Mouse (Mus musculus) thymus, postnatal 0 days (tissue): ENCODE results near the gene Cyp2g1. TPM values are rescaled to one million over a fixed set of nuclear protein-coding genes. Genes with fewer than 3 reads are reported as not detected.
"Not testable (repeated sequence)": the region's sequence is repeated elsewhere in the genome, so short reads cannot be mapped to it uniquely, and the experiment has no call there.

Experiments used
- DNase-seq: peaks from one replicate; pipeline ENCODE4 v3.0.0-alpha.2; 2015; ENCODE audit warnings: low spot score
- polyA plus RNA-seq: library from polyadenylated mRNA; unstranded; fragments of >200 nt; fragmentation: Nextera tagmentation; extraction: Ambion mirVana; gene quantifications from 2 replicates; pipeline ENCODE4 v1.2.1, GENCODE M21; 2015

Gene Cyp2g1
- 0.18 and 0.36 TPM in 2 replicates for polyA plus RNA-seq

DNA sequence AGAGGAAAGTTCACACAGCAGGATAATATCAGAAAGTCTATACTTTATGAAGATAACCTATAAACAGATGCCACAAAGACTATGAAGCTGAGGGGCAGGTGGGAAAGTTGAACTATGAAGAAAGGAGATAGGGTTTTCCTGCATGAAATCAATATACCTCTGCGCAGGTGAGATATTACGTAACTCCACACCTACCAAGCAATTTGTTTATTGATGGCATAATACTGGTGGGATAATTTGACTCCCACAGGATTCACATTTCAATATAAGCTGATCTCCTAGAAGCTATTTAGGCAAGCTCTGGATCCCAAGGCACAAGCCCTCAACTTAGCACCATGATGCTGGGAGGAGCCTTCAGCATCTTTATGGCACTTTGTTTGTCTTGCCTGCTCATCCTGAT, at the start of gene Cyp2g1:
Gene Cyp2g1 (plus strand): TSS at position 301 of the 400 bp plus-strand sequence.
- no peak for DNase-seq

DNA sequence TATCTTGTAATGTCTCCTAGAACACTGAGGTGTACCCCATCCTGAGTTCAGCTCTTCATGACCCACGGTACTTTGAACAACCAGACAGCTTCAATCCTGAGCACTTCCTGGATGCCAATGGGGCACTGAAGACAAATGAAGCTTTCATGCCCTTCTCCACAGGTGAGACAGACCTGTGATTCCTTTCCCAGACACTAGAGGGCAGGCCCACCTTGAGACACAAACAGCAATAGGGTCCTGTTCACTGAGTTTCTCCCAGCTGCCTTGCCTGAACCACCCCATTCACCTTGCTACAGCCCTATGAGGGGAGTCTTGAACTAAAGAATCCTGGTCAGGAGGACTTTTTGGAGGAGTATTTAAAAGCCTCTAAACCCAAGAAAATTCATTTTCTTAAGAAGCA, 41.6 kb upstream of the Cyp2g1 start:
- no peak for DNase-seq

DNA sequence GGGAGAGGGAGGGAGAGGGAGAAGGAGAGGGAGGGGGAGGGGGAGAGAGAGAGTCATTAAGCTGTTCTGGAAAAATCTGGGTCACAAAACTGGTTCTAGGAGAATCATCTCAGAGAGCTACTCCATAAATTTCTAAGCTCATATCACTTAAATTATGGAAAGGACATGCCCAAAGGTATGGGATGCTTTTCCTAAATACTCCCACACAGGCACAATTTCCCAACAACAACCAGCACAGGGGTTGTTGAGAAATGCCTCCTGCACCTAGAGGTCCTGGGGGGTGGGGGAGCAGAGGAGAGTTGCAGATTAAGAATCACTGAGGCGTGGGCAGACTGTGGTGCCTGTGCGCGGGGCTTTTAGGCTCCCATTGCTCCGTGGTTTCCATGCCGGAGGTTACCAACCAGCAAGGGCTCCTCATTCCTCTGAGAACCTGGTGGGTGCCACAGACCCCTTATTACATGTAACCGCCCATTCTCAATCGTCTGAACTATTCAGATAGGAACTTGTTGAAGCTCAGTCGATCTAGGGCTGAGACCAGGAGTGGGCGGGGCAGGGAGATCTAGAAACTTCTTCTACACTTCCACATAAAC, 38.7 kb upstream of the Cyp2g1 start:
- DNase-seq: no peak

DNA sequence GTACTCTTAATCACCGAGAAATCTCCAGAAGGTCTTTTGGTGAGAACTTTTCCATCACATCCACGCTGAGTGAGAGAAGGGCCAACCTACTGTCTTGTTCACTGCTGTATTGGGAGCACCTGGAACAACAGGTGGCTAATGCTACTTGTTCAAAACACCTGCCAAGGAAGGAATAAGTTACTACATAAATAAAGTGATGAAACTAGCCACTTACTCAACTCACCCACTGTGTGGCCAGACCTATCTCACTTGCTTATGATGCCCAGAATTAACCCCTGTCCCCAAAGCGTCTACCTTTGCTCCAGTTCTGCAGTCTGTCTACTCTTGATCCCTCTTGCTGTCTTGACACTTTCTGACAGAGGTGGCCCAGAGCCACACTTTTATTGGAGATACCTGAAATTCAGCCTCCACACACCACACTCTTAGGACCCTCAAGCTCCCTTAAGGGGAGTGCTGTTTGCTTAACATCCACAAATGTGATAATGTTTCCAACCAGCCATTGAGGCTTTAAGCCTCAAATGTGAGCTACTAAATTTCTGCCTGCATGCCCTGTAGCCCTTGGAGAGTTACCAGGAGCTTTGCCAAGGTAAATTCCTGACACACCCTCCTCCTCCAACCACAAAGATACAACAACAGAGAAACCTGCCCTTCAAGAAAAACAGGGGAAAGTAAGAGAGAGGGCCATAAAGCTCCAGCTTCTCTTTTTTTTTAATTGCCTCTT, 35.7 kb upstream of the Cyp2g1 start:
- no peak for DNase-seq

DNA sequence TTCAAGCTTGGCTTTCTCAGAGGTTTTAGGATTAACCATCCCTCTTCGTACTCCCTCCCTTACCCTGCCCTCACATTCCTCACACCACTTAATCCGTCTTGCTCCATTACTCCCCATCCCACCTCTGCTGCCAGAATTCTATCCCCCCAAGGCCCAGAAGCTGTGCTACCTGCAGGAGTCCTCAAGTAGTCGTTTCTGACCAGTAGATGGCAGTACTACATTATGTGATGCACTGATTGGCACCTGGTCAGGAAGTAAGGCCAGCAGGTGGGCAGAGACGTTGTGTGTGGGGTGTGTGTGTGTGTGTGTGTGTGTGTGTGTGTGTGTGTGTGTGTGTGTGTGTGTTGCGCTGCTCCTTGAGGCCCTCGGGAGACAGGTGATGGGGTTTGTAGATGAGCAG, 32.8 kb upstream of the Cyp2g1 start:
- peak; percentile 9 for DNase-seq

DNA sequence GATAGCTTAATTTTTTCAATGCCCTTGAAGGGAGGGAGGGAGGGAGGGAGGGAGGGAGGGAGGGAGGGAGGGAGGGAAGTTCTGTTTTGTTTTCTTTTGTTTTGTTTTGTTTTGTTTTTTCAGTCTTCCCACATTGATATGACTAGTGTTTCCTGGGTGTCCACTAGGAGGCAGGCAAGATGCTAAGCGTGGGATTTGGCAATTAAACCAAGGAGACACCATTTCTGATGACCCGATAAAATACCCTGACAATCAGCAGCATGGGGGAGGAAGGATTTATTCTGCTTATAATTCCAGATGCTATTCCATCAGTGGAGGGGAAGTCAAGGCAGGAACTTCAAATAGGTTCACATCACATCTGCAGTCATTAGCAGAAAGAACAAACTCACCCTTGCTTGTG, 30.9 kb upstream of the Cyp2g1 start:
- DNase-seq: no peak

DNA sequence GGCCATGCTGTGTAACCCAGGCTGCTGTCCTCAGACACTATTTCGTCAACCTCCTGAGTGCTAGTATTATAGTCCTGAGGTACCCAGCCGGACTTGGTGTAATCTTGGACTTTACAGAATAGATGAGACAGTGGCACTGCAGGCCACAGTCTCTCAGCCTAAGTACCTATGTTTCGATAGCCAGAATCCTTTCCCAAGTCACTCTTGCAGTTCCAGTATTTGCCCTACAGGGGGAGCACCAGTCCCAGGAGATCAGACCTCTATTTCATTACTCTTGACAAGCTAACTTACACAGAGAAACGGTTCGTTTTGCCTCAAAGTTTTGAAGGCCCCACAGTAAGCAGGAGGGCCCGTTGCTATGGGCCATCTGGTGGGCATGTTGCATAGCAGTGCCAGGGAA, 30.2 kb upstream of the Cyp2g1 start:
- DNase-seq: no peak

DNA sequence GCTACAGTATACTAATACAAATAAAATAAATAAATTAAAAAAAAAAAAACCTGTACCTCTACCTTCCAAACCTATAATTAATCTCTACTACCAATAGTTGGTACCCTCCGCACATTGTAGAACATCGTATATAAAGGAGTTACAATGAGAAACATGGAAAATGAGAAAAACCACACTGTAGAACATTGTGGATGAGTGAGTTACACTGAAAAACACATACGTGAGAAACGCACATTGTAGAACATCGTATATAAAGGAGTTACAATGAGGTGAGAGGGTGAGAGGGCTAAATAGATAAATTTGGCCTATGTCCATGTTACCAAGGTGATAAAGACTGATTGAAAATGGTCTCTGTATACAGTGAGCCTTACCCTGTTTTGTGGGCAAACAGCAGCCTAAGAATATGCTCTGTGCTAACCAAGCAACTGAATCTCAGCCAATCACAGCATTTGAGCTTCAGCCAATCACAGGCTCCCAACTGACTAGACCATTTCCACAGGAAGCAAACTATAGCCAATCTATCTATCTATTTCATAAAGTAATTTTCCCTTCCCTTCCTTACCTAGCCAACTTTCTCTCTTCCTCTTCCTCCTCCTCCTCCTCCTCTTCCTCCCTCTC, 28.8 kb upstream of the Cyp2g1 start:
- DNase-seq: no peak

DNA sequence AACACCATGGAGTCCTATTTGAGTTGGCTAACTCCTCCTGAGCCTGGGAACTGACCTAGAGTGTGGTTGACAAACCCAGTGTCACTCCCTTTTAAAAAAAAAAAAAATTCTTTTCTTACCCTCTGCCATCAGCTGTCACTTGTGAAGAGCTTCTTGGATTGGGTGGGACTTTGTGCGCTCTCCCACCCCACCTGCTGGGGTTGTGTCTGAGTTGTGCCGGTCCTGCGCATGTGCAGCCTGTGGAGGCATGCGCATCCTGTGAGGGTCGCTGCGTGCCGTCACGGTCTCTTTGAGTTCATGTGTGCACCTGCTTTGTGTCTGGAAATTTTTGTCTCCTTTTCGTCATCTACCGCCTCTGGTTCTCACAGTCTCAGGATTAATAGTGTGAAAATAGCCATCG, 28.2 kb upstream of the Cyp2g1 start:
- DNase-seq: no peak

DNA sequence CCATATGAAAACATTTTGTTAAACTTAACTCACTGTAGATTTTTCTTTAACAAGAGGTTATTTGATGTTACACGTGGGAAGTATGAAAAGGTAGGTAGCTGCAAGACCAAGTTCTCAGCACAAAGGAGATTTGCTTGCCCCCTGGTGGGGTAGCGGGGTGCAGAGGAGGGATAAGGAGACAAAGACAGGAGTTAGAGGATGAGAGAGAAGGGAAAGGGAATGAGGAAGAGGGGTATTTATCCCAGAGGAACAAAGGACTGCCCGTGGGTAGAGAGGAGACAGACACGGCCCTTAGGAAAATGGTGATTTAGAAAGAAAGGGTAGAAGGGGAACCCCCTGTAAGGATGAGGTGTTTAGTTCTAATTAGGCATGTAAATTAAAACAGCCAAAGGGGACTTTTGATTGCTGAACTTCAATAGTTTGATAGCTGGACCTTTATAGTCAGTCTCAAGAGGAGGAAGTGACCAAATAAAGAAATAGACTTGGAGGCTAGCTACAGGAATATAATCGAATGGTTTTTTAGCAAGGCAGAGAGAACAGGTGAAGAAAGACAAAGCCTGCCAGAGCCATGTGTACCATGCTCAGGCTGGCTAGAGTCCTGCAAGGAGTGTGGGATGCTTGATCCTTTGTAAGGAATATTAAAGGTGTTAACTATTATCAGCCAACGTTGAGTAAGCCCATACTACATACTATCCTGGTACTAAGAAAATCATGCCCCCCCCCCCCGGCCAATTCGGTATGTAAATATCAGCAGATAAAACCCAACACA, 27.5 kb upstream of the Cyp2g1 start:
- no peak for DNase-seq

DNA sequence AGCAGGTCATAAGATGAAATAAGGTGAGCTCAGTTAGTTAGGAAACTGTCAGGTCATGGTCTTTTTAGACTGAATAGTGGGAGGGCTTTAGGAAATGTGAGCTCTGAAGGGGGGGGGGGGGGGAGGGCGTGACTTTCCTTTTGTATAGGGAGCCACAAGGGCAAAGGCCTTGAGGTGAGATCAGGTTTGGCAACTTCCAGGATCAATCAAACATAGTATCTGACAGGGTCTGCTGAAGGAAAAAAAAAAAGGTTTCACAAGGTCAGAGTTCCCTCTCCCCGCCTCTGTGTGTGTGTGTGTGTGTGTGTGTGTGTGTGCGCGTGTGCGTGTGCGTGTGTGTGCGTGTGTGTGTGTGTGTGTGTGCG, 26.9 kb upstream of the Cyp2g1 start:
- DNase-seq: no peak

DNA sequence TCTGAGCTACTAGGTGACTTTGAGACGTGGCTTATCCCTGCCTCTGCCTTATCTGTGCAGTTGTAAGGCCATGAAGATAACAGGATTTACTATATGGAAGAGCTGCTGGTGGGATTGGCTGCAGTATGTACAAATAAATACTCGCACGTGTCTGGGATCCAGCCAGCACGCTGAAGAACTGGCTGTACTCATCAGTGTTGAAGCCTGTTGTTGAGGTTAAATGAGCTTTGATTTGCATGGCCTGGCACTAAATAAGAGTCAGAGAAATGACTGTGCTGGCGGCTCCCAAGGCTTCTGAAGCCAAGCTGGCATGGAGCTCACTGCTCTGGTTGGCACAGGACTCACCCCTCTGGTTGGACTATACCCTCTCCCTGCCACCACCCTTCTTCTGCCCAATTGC, 25.5 kb upstream of the Cyp2g1 start:
- DNase-seq: no peak

DNA sequence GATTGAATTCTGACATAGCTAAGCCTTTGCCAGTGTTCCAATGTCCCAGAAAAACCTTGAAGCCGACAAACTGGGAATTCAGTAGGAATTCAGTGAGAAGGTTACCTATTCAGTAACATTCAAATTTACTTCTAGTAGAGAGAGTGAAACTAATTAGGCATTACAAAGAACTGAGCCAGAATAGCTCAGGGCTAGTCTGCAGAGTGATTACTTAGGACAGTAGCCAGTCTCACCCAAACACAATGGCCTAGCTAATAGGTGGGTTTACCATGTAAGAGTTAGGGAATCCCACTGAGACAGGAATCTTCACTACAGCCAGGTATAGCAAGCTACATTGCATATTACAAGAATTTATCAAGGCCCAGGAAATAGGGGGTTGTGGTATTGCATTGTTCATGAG, 22.7 kb upstream of the Cyp2g1 start:
- not testable (repeated sequence) for DNase-seq

DNA sequence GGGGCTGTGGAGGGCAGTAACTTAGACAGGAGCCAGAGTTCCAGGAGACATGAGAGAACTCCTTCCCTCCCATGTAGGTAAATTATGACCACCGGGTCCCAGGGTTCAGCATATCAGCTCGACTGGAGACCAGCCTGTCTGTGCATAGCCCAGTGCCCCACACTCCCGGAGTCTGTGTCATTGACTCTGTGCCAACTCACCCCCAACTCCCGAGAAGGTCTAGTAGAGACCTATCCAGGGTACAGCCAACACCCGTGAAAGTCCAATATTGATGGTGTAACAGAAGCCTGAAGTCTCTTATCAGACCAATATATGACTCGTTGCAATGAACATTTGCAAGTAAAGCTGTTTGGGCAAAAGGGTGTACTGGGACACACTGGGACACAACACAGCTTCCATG, 18.7 kb upstream of the Cyp2g1 start:
- no peak for DNase-seq

DNA sequence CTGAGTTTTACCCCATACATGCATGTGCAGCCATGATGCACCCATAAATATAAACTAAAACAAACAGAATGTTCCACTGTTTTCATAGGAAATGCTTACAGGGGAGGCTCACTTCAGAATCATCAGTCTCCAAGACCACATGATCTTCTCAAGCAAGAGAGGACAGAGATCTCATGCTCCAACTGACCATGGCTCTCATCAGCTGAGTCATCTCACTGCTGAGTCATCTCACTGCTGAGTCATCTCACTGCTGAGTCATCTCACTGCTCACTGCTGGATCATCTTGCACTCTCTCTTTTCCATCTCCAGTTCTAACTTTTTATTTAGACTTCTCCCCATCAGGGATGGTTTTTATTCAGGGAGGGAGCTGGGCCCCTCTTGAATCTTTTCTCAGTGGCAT, 8.6 kb upstream of the Cyp2g1 start:
- no peak for DNase-seq

DNA sequence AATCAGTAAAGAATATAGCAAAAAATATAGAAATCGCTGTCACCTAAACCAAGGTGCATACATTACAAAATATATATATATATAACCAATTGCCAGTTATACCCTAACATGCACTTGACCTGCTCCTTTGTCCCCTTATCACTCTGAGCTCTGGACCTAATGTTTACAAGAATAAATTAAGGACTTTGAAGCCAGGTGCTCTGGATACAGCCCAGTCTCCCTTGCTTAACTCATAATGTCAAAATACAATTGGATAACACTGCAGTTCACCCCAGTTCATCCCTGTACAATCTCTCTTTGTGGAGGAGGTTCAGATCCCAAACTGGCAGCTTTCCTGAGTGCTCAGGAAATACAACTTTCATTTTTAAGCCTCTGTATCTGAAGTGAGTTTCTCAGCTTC, 7.7 kb upstream of the Cyp2g1 start:
- no peak for DNase-seq

DNA sequence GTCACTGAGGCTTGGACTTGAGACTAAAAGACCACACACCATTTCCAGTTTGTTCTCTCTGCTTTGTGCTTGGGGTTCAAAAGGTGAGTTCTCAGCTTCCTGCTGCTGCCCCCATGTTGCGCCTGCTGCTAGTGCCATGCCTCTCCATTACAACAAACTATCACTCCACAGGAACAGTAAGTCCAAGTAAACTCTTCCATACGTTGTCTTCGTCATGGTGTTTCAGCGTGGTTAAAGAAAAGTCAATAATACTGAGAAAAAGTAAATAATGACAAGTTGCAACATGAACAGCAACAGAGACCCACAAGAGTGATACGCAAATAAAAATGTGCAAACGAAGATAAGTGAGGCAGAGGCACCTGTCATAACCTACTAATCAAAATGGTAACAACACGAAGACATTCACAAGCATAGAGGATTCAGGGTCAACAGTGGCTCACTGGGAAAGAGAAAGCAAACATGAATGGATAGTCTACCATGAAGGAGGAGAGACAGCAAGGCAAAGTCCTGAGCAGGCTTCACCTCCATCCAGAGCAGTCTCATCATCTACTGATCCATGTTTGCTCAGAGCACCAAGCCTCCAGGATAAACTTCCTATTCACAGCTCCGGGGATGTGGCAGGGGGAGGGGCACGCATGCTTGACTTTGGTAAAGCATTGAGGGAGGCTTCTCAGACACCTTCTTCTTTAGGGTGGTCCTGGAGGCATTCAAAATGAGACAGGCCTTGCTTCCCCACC, 23.0 kb downstream of the Cyp2g1 start:
- DNase-seq: not testable (repeated sequence)

DNA sequence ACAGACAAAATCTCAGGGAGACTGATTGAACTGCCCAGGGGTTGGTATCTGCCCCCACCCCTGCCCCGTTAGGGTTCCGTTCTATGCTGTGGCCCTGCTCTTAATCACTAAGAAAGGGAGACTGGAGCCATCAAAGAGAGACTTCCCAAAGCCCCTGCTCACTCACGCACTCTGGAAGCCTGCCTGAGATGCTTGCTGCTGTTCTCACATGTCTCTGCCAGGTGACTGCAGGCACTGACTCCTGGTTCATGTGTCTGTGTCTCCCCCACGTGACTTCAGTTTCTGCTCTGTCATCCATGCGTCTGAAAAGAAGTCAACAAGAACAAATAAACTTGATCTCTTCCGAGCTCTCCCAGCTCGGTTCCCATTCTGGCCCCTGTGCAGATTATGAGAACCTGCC, 24.0 kb downstream of the Cyp2g1 start:
- DNase-seq: not testable (repeated sequence)

DNA sequence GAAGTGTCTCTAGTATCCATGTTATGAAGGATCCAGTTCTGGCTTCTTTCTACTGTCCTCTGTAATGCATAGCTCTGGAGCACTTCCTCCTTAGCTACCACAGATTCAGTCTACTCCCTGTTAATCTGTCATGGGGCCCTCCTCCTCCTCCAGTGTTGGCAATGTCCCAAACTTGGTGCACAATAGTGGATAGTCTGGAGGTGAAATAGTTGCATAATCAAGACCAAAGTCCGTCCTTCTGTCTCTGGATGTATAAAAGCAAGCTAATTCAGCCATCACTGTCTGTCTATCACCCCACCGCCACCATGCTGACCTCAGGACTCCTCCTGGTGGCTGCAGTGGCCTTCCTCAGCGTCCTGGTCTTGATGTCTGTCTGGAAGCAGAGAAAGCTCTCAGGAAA, 26.4 kb downstream of the Cyp2g1 start, which contains the start of gene Cyp2a5:
Gene Cyp2a5 (plus strand): TSS at position 247 of the 400 bp plus-strand sequence.
- not testable (repeated sequence) for DNase-seq

DNA sequence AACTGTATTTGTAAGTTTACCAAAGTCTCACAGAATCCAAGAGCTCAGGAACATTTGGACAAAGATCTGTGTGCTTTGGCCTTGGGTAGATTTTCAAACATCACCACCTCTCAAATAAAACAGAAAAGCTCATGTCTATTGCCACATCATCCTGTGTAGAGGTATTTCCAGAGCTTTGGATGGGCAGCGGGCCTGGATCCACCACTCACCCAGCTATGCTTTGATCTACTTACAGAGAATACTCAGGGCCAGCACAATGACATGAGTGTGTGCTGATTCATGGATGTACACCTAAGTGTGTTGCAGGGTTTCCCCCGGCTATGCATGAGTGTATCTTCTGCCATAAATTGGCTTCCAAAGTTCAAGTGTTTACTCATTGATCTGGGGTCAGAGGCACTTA, 34.7 kb downstream of the Cyp2g1 start:
- DNase-seq: not testable (repeated sequence)

DNA sequence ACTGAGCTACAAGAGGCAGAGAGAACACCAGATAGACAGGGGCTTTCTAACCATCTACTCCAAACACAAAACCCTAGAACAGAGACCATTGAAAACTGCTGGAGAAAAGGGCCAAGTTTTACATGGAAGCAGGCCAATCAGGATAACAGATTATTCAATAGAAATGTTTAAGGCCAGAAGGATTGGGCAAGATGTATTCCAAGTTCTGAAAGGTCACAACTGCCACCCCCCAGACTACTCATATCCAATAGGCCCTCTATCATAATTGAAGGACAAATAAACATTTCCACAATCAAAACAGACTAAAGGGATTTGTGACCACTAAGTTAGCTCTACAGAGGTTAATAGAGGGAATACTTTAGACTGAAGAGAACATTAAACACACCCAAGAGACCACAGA, 41.4 kb downstream of the Cyp2g1 start:
- DNase-seq: not testable (repeated sequence)
